Mouse (Mus musculus): ENCODE measurements around the gene Amn1.

Amn1 gene

DNA sequence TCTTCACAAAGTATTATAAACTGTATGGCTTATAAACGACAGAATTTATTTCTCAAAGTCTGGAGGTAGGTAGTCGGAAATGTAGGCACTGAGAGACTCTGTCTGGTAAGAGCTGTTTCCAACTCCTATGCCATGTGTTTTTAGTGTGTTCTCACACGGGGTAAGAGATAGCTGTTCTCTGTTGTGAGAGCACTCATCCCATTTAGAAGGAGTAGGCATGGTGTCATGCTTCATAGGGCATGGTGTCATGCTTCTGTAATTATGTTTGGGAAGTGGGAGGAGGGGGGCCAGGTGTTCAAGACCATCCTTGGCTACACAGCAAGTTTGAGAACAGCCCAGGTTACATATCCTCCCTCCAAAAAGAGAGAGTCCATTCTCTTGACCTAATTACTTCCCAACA lies 80.9 kb downstream of the Amn1 start:
- DNase-seq (ENCODE audit: low read depth, low spot score): no peak

All from R1 (cell line).